Mouse (Mus musculus) megakaryocyte, embryonic 14.5 days (primary cell): Measurements from ENCODE around the gene Hist1h4k.

ENCODE experiments used
- FLI1 ChIP-seq: IDR thresholded peaks from 2 replicates; pipeline ENCODE4 v1.6.1; 2012; ENCODE audit warnings: low read length, inconsistent platforms, mixed read lengths
- GATA1 ChIP-seq: IDR thresholded peaks from 3 replicates; pipeline ENCODE4 v1.6.1; 2012; ENCODE audit warnings: mixed read lengths, low read length, inconsistent platforms, borderline replicate concordance

GRCm38 (mm10) chr13:21711698-21712097, 38.6 kb downstream of the Hist1h4k start:
- no peak for TF ChIP-seq GATA1
- TF ChIP-seq FLI1: no peak
